Mouse (Mus musculus) bone marrow macrophage, adult 2 months (primary cell): ENCODE measurements around the gene Cfap73.

ENCODE experiments used
- CTCF ChIP-seq: IDR thresholded peaks from 2 replicates; pipeline ENCODE4 v1.5.1; 2012; ENCODE audit warnings: low read depth, mild to moderate bottlenecking, low read length, moderate library complexity
- POLR2A ChIP-seq: IDR thresholded peaks from 2 replicates; pipeline ENCODE4 v1.6.1; 2012; ENCODE audit warnings: mild to moderate bottlenecking, low read depth, low read length, borderline replicate concordance

DNA sequence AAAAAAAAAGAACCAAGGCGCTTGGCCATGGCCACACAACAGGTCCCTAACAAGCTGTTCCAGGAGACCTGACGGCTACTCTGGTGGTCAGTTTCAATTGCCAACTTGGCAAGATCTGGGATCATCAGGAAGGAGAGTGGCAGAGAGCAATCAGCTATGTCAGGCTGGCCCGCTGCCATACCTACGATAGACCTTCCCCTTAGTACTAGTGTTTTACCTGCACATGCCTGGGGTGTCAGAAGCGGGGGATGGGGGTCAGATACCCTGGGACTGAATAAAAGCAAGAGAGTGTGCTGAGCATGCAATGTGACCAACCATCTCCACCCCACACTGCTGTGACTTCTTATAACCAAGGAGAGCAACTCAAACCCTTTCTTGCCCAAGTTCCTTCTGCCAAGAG is 23.1 kb downstream of the Cfap73 start:
- TF ChIP-seq POLR2A (no peak), CTCF (no peak)
